Comparison of ENCODE assay signal across 17 mouse cellular contexts in genomic region chrX:100839211-100839610, GRCm38 (mm10).
DNase-seq lines count a peak whose midpoint lies in the region; TF ChIP-seq lines count a peak whose summit lies in the region.
"Had no signal": no experiment of that assay in that cellular context is flagged by ENCODE, and none has a peak within 500 bp of the region (broad histone marks: within the 10 kb centered on the region; RNA-seq: fewer than 3 reads in every experiment).

No protein-coding gene starts in this region.

- H3K4me3 ChIP-seq in liver, adult 2 months (ENCODE audit: insufficient read depth, low read depth, low read length), result no peak overlapping the region
- H3K4me3 ChIP-seq: embryonic facial prominence, embryonic 10.5 days; embryonic facial prominence, embryonic 12.5 days; forebrain, embryonic 10.5 days; forebrain, embryonic 12.5 days had no signal

- H3K9ac ChIP-seq in liver, adult 2 months (ENCODE audit: low read depth, low read length), result no peak overlapping the region
- H3K9ac ChIP-seq: embryonic facial prominence, embryonic 12.5 days; forebrain, embryonic 12.5 days had no signal

- H3K4me1 ChIP-seq in liver, adult 2 months (ENCODE audit: control insufficient read depth, insufficient read depth, low read length), result 0 out of 2 replicates have a peak, but pooled peaks cover 2% of the 10 kb centered on the region
- H3K4me1 ChIP-seq: embryonic facial prominence, embryonic 10.5 days; embryonic facial prominence, embryonic 12.5 days; forebrain, embryonic 10.5 days; forebrain, embryonic 12.5 days had no signal

- no peak for TF ChIP-seq POLR2A in liver, adult 2 months (IDR thresholded peaks at IDR 0.05; ENCODE audit: extremely low read depth, insufficient read depth, low read length)

- no peaks in the 10 kb centered on the region for H3K79me2 ChIP-seq in liver, adult 2 months (ENCODE audit: control insufficient read depth, insufficient read depth, low read length)

- H3K27ac ChIP-seq in liver, adult 2 months (replicated peaks; ENCODE audit: insufficient read depth, low read depth, low read length), result no peak overlapping the region
- H3K27ac ChIP-seq: embryonic facial prominence, embryonic 10.5 days; embryonic facial prominence, embryonic 12.5 days; forebrain, embryonic 10.5 days; forebrain, embryonic 12.5 days had no signal

- no peaks in the 10 kb centered on the region for H3K27me3 ChIP-seq in liver, adult 2 months (ENCODE audit: control insufficient read depth, insufficient read depth, low read length)

- no peak for TF ChIP-seq CTCF in liver, adult 2 months (IDR thresholded peaks at IDR 0.05; ENCODE audit: low read depth, low read length)

- no peaks in the 10 kb centered on the region for H3K36me3 ChIP-seq in liver, adult 2 months (ENCODE audit: control insufficient read depth, insufficient read depth, low read length)
- H3K36me3 ChIP-seq: embryonic facial prominence, embryonic 10.5 days; embryonic facial prominence, embryonic 12.5 days; forebrain, embryonic 10.5 days; forebrain, embryonic 12.5 days had no signal

- peak; percentile 52 for DNase-seq in liver, adult 2 months (ENCODE audit: extremely low read depth, low read depth, low spot score)
- DNase-seq in liver, result no peak
- DNase-seq in fat pad, adult 2 months (ENCODE audit: extremely low read depth, low read depth, low spot score), result peak; percentile 71
- no peak for DNase-seq in urinary bladder, adult 2 months (ENCODE audit: low spot score)
- DNase-seq in kidney, postnatal 36 days, result no peak
- DNase-seq: adrenal gland, adult 8-10 months; adrenal gland, postnatal 14 days; adrenal gland, postnatal 36 days; cerebellum, adult 11-12 months; cerebellum, adult 2 months; cerebellum, adult 9-10 months; cerebellum, postnatal 10 days; cerebellum, postnatal 25 days had no signal

Comparison
In these comparisons a context has a peak if more than half of its experiments do, and no peak if none do; other contexts are left out.
1. DNase-seq: peak in liver, adult 2 months (single experiment) and fat pad, adult 2 months (single experiment); none in liver (single experiment), urinary bladder, adult 2 months (single experiment) and kidney, postnatal 36 days (0 of 2).